Mouse (Mus musculus) kidney, adult 2 months (tissue): ENCODE data around the gene Tbl3.

Experiments
- CTCF ChIP-seq: fragments of 200-500 bp; conservative IDR thresholded peaks from 2 replicates; pipeline ENCODE4 v1.5.1; 2011; ENCODE audit warnings: low read depth, mild to moderate bottlenecking, control low read depth, low read length, moderate library complexity, mixed read lengths; ENCODE audit not compliant: insufficient read depth, insufficient read length
- POLR2A ChIP-seq: fragments of 200-500 bp; IDR thresholded peaks from one replicate; pipeline ENCODE4 v1.6.1; 2011; ENCODE audit warnings: low read depth, low read length, control low read depth

DNA sequence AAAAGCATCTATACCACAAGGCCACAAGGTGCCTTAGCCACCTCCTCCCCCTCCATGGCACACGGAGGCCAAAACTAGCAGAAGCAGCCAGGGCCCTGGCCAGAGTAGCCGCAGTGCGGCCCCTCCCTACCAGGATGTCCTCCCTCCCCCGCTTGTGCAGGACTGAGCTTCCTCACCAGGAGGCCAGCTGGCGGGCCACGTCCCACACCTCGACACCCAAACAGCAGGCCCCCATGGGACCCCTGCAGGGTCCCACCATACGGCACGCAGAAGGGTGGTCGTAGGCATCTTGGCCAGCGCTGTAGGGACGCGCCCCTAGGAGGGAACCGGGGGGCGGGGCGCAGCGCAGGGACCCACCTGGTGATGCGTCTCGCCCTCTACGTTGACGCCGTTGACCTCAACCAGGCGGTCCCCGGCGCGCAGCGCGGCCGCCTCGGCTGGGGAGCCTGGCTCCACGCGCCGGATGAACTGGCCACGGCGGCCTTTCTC is 57.8 kb downstream of the Tbl3 start:
- TF ChIP-seq CTCF (no peak), POLR2A (no peak)
